Mouse (Mus musculus): ENCODE results near the gene Sec62. TPM values are rescaled to one million over a fixed set of nuclear protein-coding genes. Genes with fewer than 3 reads are reported as not detected.

Gene Sec62
- total and polyA plus RNA-seq, 3 experiments: 26.2 to 64.5 (median 56.6) TPM

GRCm38 (mm10) chr3:30748316-30748715 lies 44.4 kb upstream of the Sec62 start:
- Histone ChIP-seq H3K4me2 (ENCODE audit: insufficient read depth, low read depth, poor library complexity, severe bottlenecking) (no peak overlapping the region), H3K4me3 (replicated peaks in 1 of 3; ENCODE audit: low read depth in 2 of 3, low read length in 2 of 3, poor library complexity in 1 of 3) (no peak overlapping the region), H3K36me3 (replicated peaks in 1 of 2; ENCODE audit: control insufficient read depth in 1 of 2, insufficient read depth in 1 of 2, low read length in 1 of 2) (no peaks in the 10 kb centered on the region), H3K79me2 (replicated peaks; ENCODE audit: control insufficient read depth, extremely low read depth, insufficient read depth, poor library complexity, severe bottlenecking) (no peaks in the 10 kb centered on the region), H3K9me3 (replicated peaks; ENCODE audit: low read length) (no peaks in the 10 kb centered on the region), H3K27ac (ENCODE audit: insufficient read depth, low read depth) (no peak overlapping the region), H3K27me3 (replicated peaks) (no peaks in the 10 kb centered on the region), H3K4me1 (ENCODE audit: control insufficient read depth in 1 of 2, insufficient read depth in 2 of 2) (no peaks in the 10 kb centered on the region), H3K9ac (ENCODE audit: insufficient read depth, low read depth) (no peak overlapping the region)
- TF ChIP-seq RCOR1 (conservative IDR thresholded peaks at IDR 0.05; ENCODE audit: low read depth, low read length) (no peak), MXI1 (IDR thresholded peaks at IDR 0.05; ENCODE audit: low read depth, low read length) (no peak), USF1 (IDR thresholded peaks at IDR 0.05; ENCODE audit: low read depth, low read length) (no peak), PAX5 (IDR thresholded peaks at IDR 0.05; ENCODE audit: low read length) (no peak), TCF12 (IDR thresholded peaks at IDR 0.05; ENCODE audit: low read depth, low read length) (no peak), ZC3H11A (IDR thresholded peaks at IDR 0.05; ENCODE audit: low read depth, low read length) (no peak), POLR2AphosphoS2 (IDR thresholded peaks at IDR 0.05; ENCODE audit: low read depth, low read length) (no peak), NELFE (IDR thresholded peaks at IDR 0.05; ENCODE audit: low read depth, low read length) (no peak), BHLHE40 (IDR thresholded peaks at IDR 0.05; ENCODE audit: low read depth, low read length) (no peak), SIN3A (IDR thresholded peaks at IDR 0.05; ENCODE audit: low read length) (no peak), E2F4 (IDR thresholded peaks at IDR 0.05; ENCODE audit: insufficient replicate concordance, low read depth, low read length) (no peak)
- dilution Hi-C loops (cut with MboI; ENCODE audit: extremely low pct_ligation_motif_present, extremely low pct_unique_long_range_greater_than_20kb, low sequenced_read_pairs): no loop called here
- in situ Hi-C loops (cut with MboI; ENCODE audit: low pct_ligation_motif_present, low pct_unique_long_range_greater_than_20kb, low sequenced_read_pairs): no loop called here
- DNase-seq (ENCODE audit: extremely low read depth): no peak

DNA sequence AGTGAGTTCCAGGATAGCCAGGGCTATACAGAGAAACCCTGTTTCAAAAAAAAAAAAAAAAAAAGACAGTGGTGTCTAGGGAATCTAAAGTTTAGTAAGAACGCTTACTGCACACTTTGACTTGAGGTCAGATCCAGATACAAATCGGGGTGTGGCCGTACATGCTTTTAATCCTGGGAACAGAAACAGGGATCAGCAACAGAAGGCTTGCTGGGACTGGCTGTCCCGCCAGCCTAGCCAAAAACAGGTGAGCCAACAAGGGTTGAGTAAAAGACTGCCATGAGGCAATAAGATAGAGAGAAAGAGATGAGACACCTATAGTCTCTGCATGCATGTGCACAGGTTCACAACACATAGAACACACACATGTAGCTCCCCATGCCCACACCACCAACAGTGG lies 38.0 kb upstream of the Sec62 start:
- no peak for DNase-seq (ENCODE audit: extremely low read depth)
- dilution Hi-C loops (cut with MboI; ENCODE audit: extremely low pct_ligation_motif_present, extremely low pct_unique_long_range_greater_than_20kb, low sequenced_read_pairs) (no loop called here), in situ Hi-C loops (cut with MboI; ENCODE audit: low pct_ligation_motif_present, low pct_unique_long_range_greater_than_20kb, low sequenced_read_pairs) (no loop called here)
- Histone ChIP-seq H3K27ac (ENCODE audit: insufficient read depth, low read depth) (no peak overlapping the region), H3K9ac (ENCODE audit: insufficient read depth, low read depth) (no peak overlapping the region), H3K36me3 (replicated peaks in 1 of 2; ENCODE audit: control insufficient read depth in 1 of 2, insufficient read depth in 1 of 2, low read length in 1 of 2) (no peaks in the 10 kb centered on the region), H3K4me2 (ENCODE audit: insufficient read depth, low read depth, poor library complexity, severe bottlenecking) (no peak overlapping the region), H3K27me3 (replicated peaks) (no peaks in the 10 kb centered on the region), H3K9me3 (replicated peaks; ENCODE audit: low read length) (no peaks in the 10 kb centered on the region), H3K4me1 (ENCODE audit: control insufficient read depth in 1 of 2, insufficient read depth in 2 of 2) (no peaks in the 10 kb centered on the region; a peak in 1 of 4 replicates), H3K79me2 (replicated peaks; ENCODE audit: control insufficient read depth, extremely low read depth, insufficient read depth, poor library complexity, severe bottlenecking) (no peaks in the 10 kb centered on the region), H3K4me3 (replicated peaks in 1 of 3; ENCODE audit: low read depth in 2 of 3, low read length in 2 of 3, poor library complexity in 1 of 3) (no peak overlapping the region)
- TF ChIP-seq ZNF384 (IDR thresholded peaks at IDR 0.05; ENCODE audit: low read depth, low read length) (no peak), POLR2AphosphoS2 (IDR thresholded peaks at IDR 0.05; ENCODE audit: low read depth, low read length) (no peak), BHLHE40 (IDR thresholded peaks at IDR 0.05; ENCODE audit: low read depth, low read length) (no peak), MYC (IDR thresholded peaks at IDR 0.05; ENCODE audit: low read depth, low read length) (no peak), EP300 (IDR thresholded peaks at IDR 0.05; ENCODE audit: low read length) (no peak), TBP (conservative IDR thresholded peaks at IDR 0.05; ENCODE audit: low read depth, low read length) (no peak), USF1 (IDR thresholded peaks at IDR 0.05; ENCODE audit: low read depth, low read length) (no peak), CTCF (conservative IDR thresholded peaks at IDR 0.05 in 1 of 2, IDR thresholded peaks at IDR 0.05 in 1 of 2; ENCODE audit: low read depth in 2 of 2, low read length in 2 of 2) (no peak), HCFC1 (IDR thresholded peaks at IDR 0.05; ENCODE audit: low read depth, low read length) (no peak), SIN3A (IDR thresholded peaks at IDR 0.05; ENCODE audit: low read length) (no peak), GABPA (IDR thresholded peaks at IDR 0.05; ENCODE audit: insufficient replicate concordance, low read depth, low read length) (no peak), TCF12 (IDR thresholded peaks at IDR 0.05; ENCODE audit: low read depth, low read length) (no peak), USF2 (conservative IDR thresholded peaks at IDR 0.05; ENCODE audit: low read depth, low read length) (no peak), CHD2 (IDR thresholded peaks at IDR 0.05; ENCODE audit: low read length) (no peak), NRF1 (IDR thresholded peaks at IDR 0.05; ENCODE audit: low read depth, low read length) (no peak), RCOR1 (conservative IDR thresholded peaks at IDR 0.05; ENCODE audit: low read depth, low read length) (no peak), ZC3H11A (IDR thresholded peaks at IDR 0.05; ENCODE audit: low read depth, low read length) (no peak)

Data from CH12.LX (cell line).